Mouse (Mus musculus) midbrain, embryonic 10.5 days (tissue): ENCODE data around the gene Irf2. TPM values are rescaled to one million over a fixed set of nuclear protein-coding genes. Genes with fewer than 3 reads are reported as not detected.

Experiments used
- DNase-seq: peaks from one replicate; pipeline ENCODE4 v3.0.0-alpha.2; 2017; ENCODE audit warnings: low spot score
- H3K27ac ChIP-seq: fragments of 300-500 bp; sonication (generic); replicated peaks from 2 replicates; pipeline ENCODE4 v1.5.1; 2016; ENCODE audit warnings: mild to moderate bottlenecking
- H3K27me3 ChIP-seq: fragments of 300-500 bp; sonication (generic); 2 replicates; pipeline ENCODE4 v1.6.1; 2016; ENCODE audit warnings: low read depth, mild to moderate bottlenecking; ENCODE audit not compliant: poor library complexity, severe bottlenecking
- H3K36me3 ChIP-seq: fragments of 300-500 bp; sonication (generic); 2 replicates; pipeline ENCODE4 v1.6.1; 2016; ENCODE audit warnings: mild to moderate bottlenecking, moderate library complexity
- H3K4me1 ChIP-seq: fragments of 300-500 bp; sonication (generic); 2 replicates; pipeline ENCODE4 v1.6.1; 2016
- H3K4me3 ChIP-seq: fragments of 300-500 bp; sonication (generic); 2 replicates; pipeline ENCODE4 v1.5.1; 2016; ENCODE audit warnings: mild to moderate bottlenecking, moderate library complexity
- H3K9me3 ChIP-seq: fragments of 300-500 bp; sonication (generic); replicated peaks from 2 replicates; pipeline ENCODE4 v1.6.1; 2016; ENCODE audit warnings: mild to moderate bottlenecking
- WGBS: fragments of 180-500 bp; shearing (Covaris S2); methylation state at CpG from one replicate; pipeline ENCODE4 v1.1.7; 2016; 5-methylcytosine and 5-hydroxymethylcytosine counted together
- polyA plus RNA-seq: library from polyadenylated mRNA; unstranded; fragments of >200 nt; fragmentation: Nextera tagmentation; extraction: Ambion mirVana; gene quantifications from 2 replicates; pipeline ENCODE4 v1.2.1, GENCODE M21; 2016

Irf2 gene
- polyA plus RNA-seq, 1 experiment from 2014 or later = 7.4 TPM

DNA sequence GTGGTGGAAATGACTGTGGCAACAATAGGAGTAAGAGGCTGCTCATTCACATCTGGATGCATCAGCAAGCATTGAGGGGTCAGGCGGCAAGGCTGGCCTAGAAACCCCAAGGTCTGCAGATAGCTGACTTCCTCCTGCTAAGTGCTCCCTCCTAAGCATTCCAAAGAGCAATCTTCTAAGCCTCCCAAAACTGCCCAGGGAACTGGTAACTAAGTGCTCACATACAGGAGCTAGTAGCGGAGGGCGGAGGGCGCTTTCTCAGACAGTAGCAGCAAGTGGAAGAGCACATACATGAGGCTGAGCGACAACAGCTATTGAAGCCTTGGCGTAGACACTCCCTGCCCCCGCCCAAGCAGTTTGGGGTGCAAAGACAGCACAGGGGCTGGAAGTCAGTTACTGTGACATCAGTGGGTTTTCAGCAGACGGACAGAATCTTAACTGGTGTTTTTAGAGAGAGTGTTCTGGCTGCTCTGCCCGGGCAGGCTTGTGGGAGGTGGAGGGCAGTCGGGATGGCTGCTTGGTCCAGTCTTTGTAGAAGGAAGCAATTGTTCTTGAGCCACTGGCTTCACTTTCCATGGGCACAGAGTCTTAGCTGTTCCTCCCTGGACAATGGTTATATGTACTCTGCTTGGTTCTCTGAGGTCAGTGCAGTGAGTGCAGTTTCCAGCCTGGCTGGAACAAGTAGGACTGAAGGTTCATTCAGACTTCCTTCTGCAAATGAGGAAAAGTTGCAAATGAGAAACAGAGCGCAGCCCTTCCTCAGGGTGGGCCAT, 30.1 kb downstream of the Irf2 start:
- H3K27ac ChIP-seq = peak overlapping the region; percentile 55
- H3K4me3 ChIP-seq = no peak overlapping the region
- H3K36me3 ChIP-seq = peaks cover 9% of the 10 kb centered on the region
- H3K9me3 ChIP-seq = no peaks in the 10 kb centered on the region; the same call in 1 of the 2 replicates
- no peaks in the 10 kb centered on the region; the same call in 1 of the 2 replicates for H3K27me3 ChIP-seq
- peak; percentile 14 for DNase-seq
- peaks cover 41% of the 10 kb centered on the region for H3K4me1 ChIP-seq
- 70% methylated on average over 11 of the region's 11 CpGs for WGBS

- no peaks in the 10 kb centered on the region; the same call in 1 of the 2 replicates for H3K27me3 ChIP-seq
- H3K4me3 ChIP-seq = no peak overlapping the region
- H3K4me1 ChIP-seq = peaks cover 41% of the 10 kb centered on the region
- peaks cover 12% of the 10 kb centered on the region for H3K36me3 ChIP-seq
- no peak overlapping the region for H3K27ac ChIP-seq
- WGBS = 58% methylated on average over 7 of the region's 7 CpGs
- no peaks in the 10 kb centered on the region; the same call in 1 of the 2 replicates for H3K9me3 ChIP-seq
- DNase-seq = peak; percentile 51
These were observed 31.5 kb downstream of the Irf2 start for GRCm38 (mm10) chr8:46770905-46771516.

DNA sequence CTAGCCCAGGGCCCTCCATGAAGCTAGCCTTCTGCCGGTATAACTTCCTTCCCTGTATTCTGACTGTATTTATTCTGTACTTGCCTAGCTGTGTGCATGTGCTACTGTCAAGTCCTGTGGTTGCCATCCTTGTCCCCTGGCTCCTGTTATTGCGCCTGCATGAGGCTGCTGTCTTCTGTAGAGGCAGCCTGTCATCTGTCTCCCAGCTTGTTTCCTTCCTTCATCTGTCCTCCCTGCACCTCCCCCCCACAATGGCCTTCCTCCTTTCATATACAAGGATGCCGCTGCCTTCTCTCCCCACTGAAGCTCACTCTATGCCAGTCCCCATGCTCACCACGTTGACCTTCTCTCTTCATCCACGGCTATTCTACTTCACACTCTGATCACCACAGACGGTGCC, 33.3 kb downstream of the Irf2 start:
- Histone ChIP-seq H3K27me3 (no peaks in the 10 kb centered on the region; the same call in 1 of the 2 replicates), H3K36me3 (peaks cover 12% of the 10 kb centered on the region), H3K9me3 (no peaks in the 10 kb centered on the region; the same call in 1 of the 2 replicates), H3K27ac (no peak overlapping the region), H3K4me3 (no peak overlapping the region), H3K4me1 (peaks cover 41% of the 10 kb centered on the region)
- WGBS = 88% methylated on average over 6 of the region's 6 CpGs
- no peak for DNase-seq

- Histone ChIP-seq H3K9me3 (no peaks in the 10 kb centered on the region; the same call in 1 of the 2 replicates), H3K4me1 (peaks cover 1% of the 10 kb centered on the region; the same call in 1 of the 2 replicates), H3K27me3 (no peaks in the 10 kb centered on the region; the same call in 1 of the 2 replicates), H3K36me3 (peaks cover 17% of the 10 kb centered on the region), H3K27ac (no peak overlapping the region), H3K4me3 (no peak overlapping the region)
- whole genome bisulfite sequencing = 95% methylated on average over 10 of the region's 10 CpGs
- no peak for DNase-seq
These were observed 38.4 kb downstream of the Irf2 start for GRCm38 (mm10) chr8:46777760-46778460.

DNA sequence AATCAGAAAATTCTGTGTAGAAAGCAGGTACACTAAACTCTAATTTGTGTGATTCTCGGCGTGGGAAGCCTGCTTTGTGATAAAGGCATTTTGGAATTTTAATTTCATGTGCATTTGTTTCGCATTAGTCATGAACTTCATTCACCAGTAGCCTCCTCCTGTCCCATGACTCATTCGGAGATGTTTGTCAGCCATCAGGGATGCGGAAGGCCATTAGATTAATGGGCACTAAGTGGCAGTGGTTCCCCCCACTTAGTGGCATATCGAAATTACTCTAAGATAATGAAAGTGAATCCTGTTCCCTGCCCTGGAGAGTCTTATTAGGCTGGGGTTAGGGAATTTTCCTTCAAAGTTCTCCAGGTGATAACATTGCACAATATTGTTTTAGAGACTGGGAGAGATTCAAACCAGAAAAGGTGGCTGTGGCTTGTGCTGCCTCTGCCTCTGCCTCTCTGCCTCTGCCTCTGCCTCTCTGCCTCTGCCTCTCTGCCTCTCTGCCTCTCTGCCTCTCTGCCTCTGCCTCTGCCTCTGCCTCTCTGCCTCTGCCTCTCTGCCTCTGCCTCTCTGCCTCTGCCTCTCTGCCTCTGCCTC, 41.6 kb downstream of the Irf2 start:
- no peak for DNase-seq
- Histone ChIP-seq H3K36me3 (peaks cover 5% of the 10 kb centered on the region; the same call in 1 of the 2 replicates), H3K27ac (no peak overlapping the region), H3K4me1 (no peaks in the 10 kb centered on the region), H3K9me3 (no peaks in the 10 kb centered on the region), H3K4me3 (no peak overlapping the region), H3K27me3 (no peaks in the 10 kb centered on the region)
- 94% methylated on average over 6 of the region's 6 CpGs for WGBS

DNA sequence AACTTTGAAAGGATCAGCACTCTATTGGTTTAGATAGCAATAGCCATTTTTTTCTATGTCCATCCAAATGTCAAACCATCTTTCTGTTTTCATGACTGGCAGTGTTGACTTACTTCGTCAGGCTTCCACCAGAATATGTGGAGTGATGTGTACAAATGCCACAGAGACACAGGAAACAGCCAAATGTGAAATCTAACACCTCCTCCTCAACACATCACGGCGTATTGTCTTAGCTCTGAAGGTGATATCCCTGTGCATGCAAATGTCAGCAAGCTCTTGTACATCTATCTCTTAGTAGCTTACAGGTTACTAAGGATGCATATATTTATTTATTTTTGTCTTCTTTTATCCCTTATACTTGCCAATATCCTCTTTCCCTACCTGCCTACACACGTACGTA, 42.7 kb downstream of the Irf2 start:
- Histone ChIP-seq H3K27me3 (no peaks in the 10 kb centered on the region), H3K9me3 (no peaks in the 10 kb centered on the region), H3K4me1 (no peaks in the 10 kb centered on the region), H3K4me3 (no peak overlapping the region), H3K27ac (no peak overlapping the region), H3K36me3 (peaks cover 5% of the 10 kb centered on the region; the same call in 1 of the 2 replicates)
- DNase-seq = no peak
- 94% methylated on average over 5 of the region's 5 CpGs for WGBS

DNA sequence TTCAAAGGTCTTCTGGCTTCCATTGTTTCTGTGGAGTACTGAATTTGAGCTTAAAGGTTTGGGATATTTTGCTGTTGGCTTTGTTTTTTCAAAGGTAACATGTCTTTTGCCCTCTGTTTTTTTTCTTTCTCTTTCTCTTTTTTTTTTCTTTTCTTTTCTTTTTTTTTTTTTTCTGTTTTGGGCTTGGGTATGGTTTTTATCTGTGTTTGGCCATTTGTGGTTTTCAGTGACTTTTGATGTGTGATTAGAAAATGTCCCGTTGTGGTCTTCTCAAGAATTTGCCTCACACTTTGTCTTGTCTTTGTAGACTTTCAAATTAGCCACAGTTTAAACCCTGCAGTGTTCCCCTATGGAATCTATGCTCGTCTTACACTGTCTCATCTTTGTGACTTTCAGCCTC, 45.5 kb downstream of the Irf2 start:
- Histone ChIP-seq H3K27me3 (no peaks in the 10 kb centered on the region), H3K9me3 (no peaks in the 10 kb centered on the region), H3K36me3 (peaks cover 5% of the 10 kb centered on the region; the same call in 1 of the 2 replicates), H3K4me1 (no peaks in the 10 kb centered on the region), H3K27ac (no peak overlapping the region), H3K4me3 (no peak overlapping the region)
- 58% methylated on average over 2 of the region's 2 CpGs for WGBS
- DNase-seq = no peak

DNA sequence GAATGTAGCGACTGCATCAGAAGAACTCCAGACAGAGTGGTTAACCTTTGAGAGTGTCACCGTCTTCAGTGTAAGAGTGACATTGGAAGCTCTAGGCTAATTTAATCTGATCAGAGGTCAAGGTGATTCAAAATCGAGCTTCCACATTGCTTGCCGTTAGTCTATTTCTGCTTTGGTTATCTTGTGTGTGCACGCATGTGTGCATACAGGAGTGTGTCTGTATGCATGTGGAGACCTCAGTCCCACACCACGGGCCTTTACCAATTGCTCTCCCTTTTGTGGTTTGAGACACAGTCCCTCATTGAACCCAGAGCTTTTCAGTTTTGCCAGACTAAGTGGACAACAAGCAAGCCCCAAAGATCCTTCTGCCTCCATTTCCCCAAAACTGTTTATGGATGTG, 46.4 kb downstream of the Irf2 start:
- Histone ChIP-seq H3K4me3 (no peak overlapping the region), H3K36me3 (peaks cover 5% of the 10 kb centered on the region; the same call in 1 of the 2 replicates), H3K27me3 (no peaks in the 10 kb centered on the region), H3K4me1 (no peaks in the 10 kb centered on the region), H3K9me3 (no peaks in the 10 kb centered on the region), H3K27ac (no peak overlapping the region)
- no peak for DNase-seq
- WGBS = 91% methylated on average over 6 of the region's 6 CpGs

DNA sequence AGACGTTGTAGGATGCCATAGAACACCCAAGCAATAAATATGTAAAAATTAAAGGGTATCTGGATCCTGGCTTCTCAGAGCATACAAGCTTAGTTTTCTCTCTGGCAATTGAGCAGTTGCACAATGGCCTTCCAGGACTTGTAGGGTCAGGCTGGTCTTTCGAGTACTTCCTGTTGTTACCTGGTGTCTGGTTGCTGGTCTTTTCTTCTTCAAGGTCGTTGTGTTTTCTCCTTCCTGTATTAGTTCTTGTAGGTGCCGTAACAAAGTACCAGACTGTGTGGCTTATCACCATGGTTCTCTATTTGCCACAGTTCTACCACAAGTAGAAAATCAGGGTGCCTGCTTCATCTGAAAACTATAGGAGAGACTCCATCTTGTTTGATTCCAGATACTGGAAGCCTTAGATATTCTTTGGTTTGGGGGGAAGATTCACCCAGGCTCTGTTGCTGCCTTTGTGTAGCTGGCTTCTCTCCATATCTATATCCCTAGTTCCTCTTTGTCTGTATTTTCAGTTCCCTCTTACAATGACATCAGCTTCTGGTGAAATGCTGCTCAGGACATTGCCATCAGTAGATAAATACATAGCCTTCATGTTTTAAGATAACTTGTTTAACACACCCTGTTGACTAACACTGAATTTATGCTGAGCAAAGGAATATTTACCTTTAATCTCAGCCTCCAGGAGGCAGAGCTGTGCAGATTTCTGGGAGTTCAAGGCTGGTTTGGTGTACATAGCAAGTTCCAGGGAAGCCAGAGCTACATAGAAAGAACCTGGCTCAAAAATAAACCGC, 49.8 kb downstream of the Irf2 start:
- H3K9me3 ChIP-seq = no peaks in the 10 kb centered on the region
- no peaks in the 10 kb centered on the region for H3K4me1 ChIP-seq
- no peak overlapping the region for H3K4me3 ChIP-seq
- H3K36me3 ChIP-seq = peaks cover 6% of the 10 kb centered on the region
- 94% methylated on average over 5 of the region's 5 CpGs for WGBS
- DNase-seq = no peak
- H3K27me3 ChIP-seq = no peaks in the 10 kb centered on the region
- no peak overlapping the region for H3K27ac ChIP-seq

DNA sequence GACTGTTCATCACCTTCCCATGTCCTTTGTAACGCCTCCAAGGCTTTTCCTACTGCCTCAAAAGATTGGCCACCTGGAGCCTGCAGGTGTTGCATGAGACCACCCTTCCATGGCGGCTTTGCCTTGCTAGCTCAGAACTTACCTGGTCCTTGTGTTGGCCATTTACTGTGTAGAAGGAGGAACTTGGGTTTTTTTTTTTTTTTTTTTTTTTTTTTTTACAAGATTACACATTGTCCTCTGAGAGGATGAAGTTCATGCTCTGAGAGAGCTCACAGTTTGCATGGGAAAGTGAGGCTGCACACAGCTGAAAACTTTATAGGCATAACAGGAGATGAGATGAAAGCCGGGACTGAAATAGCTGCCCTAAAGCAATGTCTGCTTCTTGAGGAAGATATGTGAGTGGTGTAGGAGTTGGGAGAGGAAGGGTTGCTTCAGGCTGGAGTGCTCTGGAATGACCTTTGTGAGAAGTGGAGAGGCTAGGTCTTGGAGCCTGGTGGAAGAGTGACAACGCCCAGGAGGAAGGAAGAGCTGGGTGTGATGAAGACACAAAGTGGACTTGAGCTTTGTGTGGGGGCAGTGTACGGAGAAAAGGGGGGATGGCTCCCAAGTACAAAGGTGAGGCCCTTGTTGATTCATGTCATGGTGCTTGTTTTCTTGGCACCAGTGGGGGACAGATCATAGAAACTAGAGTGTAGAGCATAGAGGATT, 52.3 kb downstream of the Irf2 start:
- Histone ChIP-seq H3K36me3 (peaks cover 20% of the 10 kb centered on the region), H3K4me3 (no peak overlapping the region), H3K27ac (no peak overlapping the region), H3K27me3 (no peaks in the 10 kb centered on the region), H3K9me3 (no peaks in the 10 kb centered on the region), H3K4me1 (no peaks in the 10 kb centered on the region)
- no peak for DNase-seq
- WGBS = 90% methylated on average over 5 of the region's 5 CpGs

DNA sequence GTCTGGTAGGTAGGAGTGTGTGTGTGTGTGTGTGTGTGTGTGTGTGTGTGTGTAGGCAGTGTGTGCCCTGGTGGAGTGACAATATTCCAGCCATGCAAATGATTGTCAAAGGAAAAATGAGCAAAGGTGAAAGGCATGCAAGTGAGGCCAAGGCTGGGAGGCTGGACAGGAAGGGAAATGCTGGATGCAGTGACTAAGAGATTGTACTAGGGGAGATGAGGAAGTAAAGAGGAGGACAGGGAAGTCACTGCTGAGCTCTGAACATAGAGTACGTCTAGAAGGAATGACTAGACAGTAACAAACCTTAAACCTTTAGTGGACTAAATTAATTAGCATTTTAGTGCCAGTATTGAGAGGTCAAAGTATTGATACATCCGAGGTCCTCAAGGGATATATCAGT, 53.1 kb downstream of the Irf2 start:
- WGBS = 82% methylated on average over 2 of the region's 2 CpGs
- Histone ChIP-seq H3K27ac (no peak overlapping the region), H3K9me3 (no peaks in the 10 kb centered on the region), H3K4me3 (no peak overlapping the region), H3K4me1 (no peaks in the 10 kb centered on the region), H3K36me3 (peaks cover 28% of the 10 kb centered on the region), H3K27me3 (no peaks in the 10 kb centered on the region)
- no peak for DNase-seq
